Mouse (Mus musculus): Measurements from ENCODE around the gene Pdhx. TPM values are rescaled to one million over a fixed set of nuclear protein-coding genes. Genes with fewer than 3 reads are reported as not detected.

Gene Pdhx
- polyA plus RNA-seq, 1 experiment = 14.6 TPM

DNA sequence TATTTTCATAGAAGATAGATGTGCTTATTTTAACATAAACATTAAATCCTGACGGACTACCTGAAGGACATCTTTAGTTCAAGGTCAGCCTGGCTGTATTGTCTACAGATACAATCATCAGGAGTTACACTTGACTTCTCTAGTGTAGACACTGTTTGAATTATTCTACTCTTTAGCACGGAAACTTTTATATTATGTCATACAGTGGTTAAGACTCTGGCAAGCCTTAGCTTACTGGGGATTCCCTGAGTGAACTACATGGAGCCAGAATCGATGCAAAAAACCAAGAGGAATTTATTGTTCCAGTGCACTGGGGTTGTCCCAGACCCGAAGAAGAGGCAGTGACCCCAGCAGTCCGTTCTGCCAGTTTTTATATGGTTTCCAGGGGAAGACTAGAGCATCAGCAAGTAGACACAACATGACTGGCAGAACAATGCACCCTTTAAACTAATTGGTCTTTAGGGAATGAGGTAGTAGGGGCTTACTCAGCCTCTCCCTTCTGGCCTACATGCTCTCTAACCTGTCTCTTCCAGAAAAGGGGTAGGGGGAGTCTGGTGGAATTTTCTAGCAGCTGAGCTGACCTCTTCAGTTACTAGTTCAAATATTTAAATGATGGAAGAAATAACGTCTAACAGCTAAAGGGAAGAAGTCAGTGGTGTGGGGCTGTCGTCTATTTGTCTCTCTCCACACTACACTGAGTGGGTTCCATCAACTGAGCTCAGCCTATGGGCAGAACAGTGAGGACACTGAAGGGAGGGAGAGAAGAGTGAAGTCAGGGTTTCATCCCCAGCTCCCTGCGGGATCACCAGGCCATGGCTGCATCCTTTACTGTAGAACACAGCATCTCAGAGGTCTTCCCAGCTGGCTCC is 6.4 kb downstream of the Pdhx start:
- WGBS = 68% methylated on average over 8 of the region's 8 CpGs

DNA sequence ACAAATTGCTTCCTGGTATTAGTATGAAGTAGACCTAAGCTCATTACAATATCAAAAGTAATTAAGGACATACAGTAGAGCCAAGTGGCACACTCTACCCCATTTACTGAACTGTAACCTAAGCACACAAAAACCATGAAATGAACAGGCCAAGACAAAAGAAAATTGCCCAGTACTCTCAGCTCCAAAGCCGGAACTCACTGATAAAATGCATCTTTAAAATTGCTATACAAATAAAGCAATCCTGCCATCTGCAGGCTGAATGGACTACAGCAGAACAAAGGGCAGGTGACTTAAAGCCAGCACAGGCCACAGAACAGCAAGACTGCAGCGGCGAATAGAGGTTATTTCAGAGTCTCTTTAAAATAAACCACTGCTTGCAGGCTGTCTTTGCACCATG is 10.4 kb downstream of the Pdhx start:
- peak; percentile 53 for DNase-seq (ENCODE audit: low read depth, low spot score)
- 14% methylated on average over 3 of the region's 3 CpGs for WGBS

More for the DNA sequence above, 6.4 kb downstream of the Pdhx start:
- DNase-seq (ENCODE audit: low read depth, low spot score) = no peak

DNA sequence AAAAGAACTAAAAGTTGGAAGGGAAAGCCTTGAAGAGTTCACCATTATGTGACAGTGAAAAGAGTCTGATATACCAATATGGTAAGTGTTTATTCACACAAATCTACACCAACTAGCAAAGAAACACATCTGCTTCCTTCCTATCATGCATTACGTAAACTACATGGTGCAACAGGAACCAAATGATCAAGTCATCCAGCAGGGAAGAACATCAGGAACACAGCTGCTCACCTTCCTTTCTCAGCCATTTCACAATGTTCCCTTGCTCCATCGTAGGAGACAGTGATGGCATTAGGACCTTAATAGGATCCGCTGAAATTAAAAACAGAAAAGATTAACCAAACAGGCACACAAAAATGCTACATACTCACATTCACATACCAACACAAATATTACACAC is 15.0 kb downstream of the Pdhx start:
- DNase-seq (ENCODE audit: low read depth, low spot score) = no peak
- 82% methylated on average over 3 of the region's 3 CpGs for WGBS

DNA sequence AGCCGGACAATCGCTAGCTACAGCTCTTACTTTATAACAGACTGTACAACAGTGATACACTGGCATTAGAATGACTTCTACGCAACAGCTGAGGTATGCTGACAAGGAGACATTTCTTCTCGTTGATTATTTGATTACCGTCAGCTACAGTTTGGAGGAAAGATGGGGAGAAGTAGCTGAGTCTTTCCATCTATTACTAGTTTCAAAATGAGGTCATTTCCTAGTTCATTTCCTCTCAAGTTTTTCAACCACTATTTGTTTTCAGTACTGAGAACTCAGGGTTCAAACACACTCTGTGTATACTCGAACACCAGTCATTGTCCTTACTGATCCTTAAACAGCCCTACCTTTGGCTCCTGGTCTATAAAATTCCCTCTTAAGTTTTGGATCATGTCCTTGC is 17.5 kb downstream of the Pdhx start:
- 87% methylated on average over 6 of the region's 6 CpGs for WGBS
- no peak for DNase-seq (ENCODE audit: low read depth, low spot score)

DNA sequence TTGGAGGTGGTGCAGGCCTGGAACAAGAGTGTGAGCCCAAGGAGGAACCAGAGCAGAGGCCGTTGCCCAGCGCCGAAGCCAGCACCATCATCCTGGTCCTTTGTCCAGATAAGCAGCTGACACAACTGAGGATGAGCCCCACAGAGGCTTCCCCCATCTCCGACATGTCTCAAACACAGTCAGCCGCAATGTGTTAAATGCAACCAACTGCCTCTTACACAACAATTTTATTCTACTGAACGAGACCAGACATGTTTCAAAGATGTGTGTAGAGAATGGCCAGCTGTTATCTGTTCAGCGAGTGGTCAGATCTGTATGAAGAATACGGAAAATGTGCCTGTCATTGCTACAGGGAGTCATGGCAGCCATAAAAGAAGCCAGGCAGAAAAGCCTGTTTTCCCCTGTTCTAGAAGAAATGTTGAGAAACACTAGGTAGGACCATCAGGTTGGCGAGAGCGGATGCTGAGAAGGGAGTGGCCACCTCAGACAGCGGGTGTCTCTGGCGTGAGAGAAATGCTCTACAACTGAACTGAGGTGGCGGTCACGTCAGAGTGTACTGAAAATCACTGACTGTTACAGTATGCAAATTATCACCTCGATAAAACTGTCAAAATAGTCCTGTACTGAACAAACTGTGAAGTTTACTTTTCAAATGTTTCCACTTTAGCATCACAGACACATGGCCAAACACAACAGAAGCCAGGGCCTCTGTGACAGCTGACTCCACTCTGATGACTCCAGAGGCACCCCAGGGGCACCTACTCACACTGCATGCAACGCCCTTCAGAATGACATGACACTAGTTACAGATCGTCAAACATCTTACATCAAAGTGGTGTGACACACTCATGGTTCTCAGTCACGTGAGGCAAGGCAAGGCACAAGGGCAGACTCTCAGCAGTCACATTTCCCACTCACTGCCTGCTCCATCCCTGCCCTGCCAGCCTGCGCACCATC is 21.1 kb downstream of the Pdhx start:
- DNase-seq (ENCODE audit: low read depth, low spot score) = no peak
- WGBS = 84% methylated on average over 19 of the region's 19 CpGs

DNA sequence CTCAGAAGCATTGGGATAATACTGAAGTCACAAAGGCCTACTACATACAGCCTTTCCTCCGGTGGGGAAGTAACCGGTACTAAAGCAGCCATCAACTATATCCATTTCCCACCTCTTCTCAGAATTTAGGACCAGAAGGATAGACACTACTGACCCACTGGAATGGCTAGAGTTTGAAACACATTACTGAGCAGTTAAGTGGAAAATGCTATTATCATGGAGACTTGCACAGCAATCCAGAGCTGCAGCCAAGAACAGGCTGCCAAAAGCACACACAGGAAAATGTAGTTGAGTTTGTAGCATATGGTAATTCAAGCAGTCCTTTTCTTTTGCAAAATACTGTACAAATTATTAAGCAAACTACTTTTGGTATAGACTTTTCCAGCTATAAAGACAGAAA is 28.0 kb downstream of the Pdhx start:
- whole genome bisulfite sequencing = 91% methylated on average over 2 of the region's 2 CpGs

DNA sequence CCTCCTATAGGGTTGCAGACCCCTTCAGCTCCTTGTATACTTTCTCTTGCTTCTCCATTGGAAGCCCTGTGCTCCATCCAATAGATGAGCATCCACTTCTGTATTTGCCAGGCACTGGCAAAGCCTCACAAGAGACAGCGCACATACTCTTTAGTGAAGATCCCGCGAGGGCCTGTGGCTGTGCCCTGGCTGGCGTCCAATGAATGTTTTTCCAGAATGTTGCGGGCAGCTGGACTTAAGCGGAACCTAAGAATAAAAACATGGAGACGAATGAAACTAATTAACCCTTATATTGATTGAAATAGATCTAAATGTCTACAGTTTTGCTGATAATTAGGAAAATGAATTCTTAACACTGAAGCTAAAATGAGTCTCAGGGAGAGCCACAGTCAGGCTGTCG is 32.4 kb downstream of the Pdhx start:
- DNase-seq (ENCODE audit: low read depth, low spot score) = no peak
- WGBS = 77% methylated on average over 8 of the region's 8 CpGs

More for the DNA sequence above, 28.0 kb downstream of the Pdhx start:
- DNase-seq (ENCODE audit: low read depth, low spot score) = no peak

DNA sequence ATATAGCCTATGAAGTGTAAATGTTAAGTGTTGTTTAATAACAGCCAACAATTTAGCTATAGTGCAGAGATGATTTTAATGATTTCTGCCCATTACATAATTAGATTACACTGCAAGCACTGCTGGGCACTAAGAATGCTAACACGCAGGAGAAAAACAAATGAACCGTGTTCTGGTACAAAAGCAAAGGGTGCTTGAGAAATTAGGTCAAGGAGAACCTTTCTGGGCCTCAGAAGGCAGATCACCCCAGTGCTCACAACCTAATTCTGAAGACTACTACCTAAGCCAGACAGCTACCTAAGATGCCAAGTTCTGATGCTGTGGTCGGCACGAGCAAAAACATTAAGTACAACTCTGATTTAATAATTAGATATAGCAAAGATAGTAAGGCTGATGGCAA is 35.5 kb downstream of the Pdhx start:
- no peak for DNase-seq (ENCODE audit: low read depth, low spot score)
- 94% methylated on average over 4 of the region's 4 CpGs for WGBS

DNA sequence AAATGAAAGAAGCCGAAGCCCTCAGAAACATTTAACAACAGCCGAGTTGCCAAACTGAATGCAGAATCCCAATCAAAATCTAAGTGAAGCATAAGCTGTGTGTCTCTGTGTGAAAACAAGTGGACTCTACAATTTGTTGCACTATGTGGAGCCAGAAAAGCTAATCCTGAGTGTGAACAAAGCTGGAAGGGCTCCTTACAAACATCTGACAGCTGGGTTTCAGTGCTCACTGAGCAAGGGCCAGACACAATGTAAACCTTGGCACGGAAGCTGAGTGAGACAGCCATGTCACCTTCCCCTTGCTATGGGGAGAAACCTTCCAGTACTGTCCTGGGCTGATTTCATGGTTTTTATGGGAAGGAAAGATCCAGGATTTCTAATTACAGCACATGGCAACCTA is 50.6 kb downstream of the Pdhx start:
- DNase-seq (ENCODE audit: low read depth, low spot score) = no peak
- 84% methylated on average over 3 of the region's 3 CpGs for WGBS

DNA sequence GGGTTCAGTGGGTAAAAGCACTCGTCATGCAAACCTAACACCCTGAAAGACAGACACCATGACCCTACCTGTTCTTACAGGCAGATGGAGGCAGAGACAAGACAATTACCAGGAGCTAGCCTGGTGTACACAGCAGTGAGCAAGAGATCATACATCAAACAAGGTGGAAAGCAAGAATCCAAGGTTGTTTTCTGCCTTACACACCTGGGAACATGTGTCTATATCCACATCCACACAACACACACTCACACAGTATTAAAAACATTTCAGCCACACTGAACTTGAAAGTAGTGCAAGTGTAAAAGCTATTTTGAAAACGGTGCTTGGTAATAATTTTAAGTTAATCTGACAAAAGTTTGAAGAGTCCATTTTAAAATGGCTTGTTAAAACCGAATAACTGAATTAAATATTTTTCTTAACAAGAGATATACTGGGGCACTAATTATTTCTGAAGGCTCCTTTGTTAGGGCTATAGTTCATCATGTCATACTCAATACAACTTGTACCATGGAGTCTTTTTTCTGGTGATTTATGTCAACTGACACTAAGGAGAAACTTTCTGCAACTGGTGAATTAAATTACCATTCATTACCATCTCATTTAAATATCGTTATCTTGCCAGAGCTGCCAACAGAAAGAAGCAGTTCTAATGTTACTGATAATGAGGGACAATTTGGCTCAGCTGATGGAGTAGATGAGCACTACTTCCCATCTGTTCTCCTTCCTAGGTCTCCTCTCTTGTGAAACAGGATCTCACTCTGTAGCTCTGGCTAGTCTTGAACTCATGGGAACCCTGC is 52.9 kb downstream of the Pdhx start:
- WGBS = 84% methylated on average over 4 of the region's 4 CpGs

DNA sequence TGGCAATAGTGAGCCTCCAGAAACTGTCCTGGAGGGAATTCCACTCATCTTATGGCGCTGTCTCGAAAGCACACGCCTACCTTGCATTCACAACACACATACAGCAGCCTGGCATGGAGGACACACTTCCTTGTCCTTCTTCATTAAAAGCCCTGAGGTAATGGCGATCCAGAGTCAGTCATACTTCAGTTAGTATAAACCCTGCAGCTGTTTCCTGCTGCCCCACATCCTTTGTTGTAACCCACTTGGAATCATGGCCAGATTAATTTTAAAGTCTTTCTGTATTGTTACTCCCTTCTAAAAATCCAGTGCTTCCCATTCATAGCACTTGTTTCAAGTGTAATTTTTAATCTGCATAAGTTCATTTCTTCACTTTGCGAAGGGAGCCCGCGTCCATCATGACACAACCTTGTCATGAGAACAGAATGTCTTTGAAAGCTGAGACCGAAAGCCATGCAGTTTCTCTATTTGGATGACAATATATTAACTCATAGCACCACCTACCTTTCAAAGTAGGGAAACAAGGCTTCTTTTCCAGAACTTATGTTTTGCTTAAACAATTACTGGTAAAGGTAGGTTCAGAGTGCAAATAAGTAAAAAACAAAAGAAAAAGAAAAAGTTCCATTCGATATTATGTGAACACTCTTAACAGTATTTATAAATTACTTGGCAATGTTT is 54.4 kb downstream of the Pdhx start:
- no peak for DNase-seq (ENCODE audit: low read depth, low spot score)
- 49% methylated on average over 9 of the region's 9 CpGs for WGBS

More for the DNA sequence above, 52.9 kb downstream of the Pdhx start:
- DNase-seq (ENCODE audit: low read depth, low spot score) = no peak

DNA sequence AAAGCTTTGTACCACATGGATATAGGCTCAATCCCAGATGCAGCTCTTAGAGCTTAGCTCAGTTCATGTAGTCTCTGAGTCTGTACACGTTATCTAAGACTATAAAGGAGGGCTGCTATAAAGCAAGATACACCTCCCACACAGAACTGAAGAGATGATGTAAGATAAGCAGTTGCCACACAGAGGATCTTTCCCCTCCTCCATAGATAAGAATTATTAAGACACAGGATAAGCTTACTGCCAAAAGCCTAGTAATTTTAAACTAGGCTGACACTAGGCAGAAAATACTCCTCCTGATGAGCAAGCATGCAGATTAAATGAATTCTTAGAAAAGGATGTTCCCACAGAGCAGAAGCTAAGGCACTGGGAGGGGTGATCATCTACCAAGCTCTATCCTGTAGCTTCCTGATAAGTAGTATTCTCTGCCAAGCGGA is 55.9 kb downstream of the Pdhx start:
- DNase-seq (ENCODE audit: low read depth, low spot score) = no peak
- WGBS = 54% methylated on average over 2 of the region's 2 CpGs

DNA sequence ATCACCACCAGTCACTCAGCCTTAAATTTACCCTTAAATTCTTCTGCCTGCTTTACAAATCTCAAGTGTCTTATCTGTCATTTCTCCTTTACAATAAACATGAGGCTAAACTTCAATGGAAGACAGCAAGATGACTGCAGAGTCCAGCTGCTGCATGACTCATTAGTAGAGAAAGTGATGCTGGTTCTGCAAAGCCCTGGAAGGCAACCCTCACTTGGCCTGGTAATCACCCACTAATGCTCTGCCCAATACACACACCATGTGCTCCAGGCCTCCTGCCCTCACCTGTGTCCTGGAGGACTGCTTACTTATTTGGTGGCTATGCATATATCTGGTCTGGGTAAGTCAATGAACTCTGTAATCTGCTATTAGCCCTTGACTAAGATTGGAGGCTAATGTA is 57.2 kb downstream of the Pdhx start:
- DNase-seq (ENCODE audit: low read depth, low spot score) = no peak

DNA sequence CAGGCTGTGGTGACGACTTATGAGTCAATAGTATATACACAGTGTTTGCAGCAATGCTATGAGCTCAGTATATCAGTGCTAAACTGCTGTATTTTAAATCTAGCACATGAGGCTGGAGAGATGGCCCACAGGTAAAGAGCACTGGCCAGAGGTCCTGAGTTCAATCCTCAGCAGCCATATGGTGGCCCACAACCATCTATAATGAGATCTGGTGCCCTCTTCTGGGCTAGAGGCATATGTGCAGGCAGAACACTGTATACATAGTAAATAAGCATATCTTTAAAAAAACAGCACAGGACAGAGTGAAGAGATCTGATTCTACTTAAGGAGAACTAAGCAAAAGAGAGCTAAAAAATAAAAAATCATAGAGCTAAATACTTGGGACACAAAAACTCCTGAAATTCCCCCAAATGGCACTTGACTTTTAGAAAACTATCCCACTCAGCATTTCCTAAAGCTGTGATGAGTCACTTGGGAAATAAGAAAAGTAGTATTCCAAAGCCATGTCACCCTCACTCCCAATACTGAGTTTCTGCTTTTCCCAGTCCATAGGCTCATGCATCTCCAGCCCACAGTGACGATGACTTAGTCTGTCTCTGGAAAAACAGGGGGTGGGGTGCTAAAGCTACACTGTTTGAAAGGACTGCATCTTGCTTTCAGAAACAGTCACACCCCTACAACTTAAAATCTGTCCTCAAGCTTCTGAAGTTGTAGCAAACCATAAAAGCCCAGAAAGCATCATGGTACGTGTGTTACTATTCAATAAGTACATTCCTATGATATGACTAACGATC is 60.3 kb downstream of the Pdhx start:
- WGBS = 89% methylated on average over 4 of the region's 4 CpGs
- DNase-seq (ENCODE audit: low read depth, low spot score) = no peak

DNA sequence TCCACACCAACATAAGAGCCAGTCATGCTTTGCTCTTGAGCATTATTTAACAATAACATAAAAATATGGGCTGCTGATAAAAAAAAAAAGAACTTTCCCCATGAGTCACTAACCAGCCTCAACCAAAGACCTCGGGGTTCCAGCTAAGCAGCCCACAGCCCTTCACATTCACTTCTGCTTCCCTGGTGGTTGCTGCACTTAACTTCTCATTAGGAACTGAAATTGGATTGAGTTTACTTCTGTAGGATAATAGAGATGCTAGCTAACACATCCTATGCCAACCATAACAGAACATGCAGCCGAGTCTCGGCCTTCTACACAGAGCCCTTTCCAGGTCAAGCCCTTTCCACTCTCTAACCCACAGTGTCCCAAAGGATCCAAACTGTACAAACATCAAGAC is 65.1 kb downstream of the Pdhx start:
- 83% methylated on average over 3 of the region's 3 CpGs for WGBS
- no peak for DNase-seq (ENCODE audit: low read depth, low spot score)

DNA sequence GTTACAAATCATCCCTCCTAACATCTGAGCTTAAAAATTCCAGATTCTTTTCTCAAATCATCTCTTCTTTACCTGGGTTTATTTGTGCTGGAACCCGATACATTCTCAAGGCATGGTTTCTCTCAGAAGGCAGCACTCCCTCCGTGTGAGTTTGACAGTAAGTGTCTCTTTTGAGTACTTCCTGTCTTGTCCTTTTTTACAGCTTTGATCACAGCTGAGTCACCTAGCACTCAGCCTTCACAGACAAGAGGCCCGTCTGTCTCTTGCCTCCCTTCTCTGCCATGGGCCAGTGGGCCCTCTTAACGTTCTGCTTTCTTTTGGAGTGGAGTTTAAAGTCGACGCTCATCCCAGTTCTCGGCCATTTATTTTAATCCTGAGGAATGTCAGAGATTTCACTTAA is 68.7 kb downstream of the Pdhx start:
- DNase-seq (ENCODE audit: low read depth, low spot score) = no peak
- 51% methylated on average over 7 of the region's 7 CpGs for WGBS

DNA sequence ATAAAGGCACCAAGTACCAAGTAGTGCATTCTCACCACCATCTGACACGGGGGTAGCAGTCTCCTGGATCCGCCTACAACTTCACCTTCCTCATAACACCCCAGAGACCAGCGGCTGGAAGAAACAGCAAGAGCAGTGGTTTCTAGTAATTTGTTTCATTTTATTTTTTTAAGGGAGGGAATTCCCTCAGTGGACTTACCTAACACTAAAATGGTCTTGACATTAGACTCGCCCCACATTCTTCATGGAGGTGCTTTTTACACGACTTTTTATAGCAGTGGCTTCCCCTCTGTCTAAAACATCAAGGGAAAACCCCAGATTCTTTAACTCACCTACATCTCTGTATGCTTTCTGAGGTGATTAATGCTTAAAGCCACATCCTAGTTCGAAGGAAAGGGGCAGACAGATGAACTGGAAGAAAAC is 74.1 kb downstream of the Pdhx start:
- no peak for DNase-seq (ENCODE audit: low read depth, low spot score)
- 38% methylated on average over 6 of the region's 6 CpGs for WGBS

DNA sequence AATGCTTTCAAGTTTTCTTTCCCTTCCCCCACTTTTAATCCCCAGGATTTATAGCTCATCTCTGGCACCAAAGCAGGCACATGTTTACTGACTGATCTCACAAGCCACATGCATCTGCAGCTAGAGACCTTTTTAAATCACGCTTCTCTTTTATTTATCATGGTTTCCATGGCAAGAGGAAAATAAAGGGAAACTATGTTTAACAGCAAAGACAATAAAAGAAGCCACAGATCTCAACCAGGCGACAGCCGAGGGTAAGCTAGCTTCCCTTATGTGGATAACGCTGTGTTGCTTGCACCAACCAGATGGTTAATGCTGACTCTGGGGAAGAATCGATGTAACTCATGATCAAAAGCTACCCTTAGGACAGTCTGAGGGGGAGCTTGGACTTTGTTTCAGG is 75.0 kb downstream of the Pdhx start:
- WGBS = 3% methylated on average over 5 of the region's 5 CpGs
- DNase-seq (ENCODE audit: low read depth, low spot score) = no peak

DNA sequence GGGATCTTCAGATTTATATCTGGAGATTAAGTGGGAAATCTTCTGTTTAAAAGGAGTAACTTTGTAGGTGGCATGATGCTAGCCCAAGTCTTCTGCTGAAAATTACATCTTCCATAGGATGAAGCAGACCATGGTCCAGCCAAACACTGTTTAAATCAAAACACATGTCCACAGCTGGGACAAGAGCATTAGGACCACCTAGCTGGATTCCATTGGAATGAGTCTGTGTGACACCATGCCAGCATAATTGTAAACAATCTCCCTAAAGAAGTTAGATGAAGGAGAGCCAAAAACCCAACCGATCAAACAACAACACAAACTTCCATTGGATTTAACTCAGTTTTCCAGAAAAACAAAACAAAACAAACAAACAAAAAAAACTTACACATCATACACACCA is 75.4 kb downstream of the Pdhx start:
- 62% methylated on average over 1 of the region's 1 CpGs for WGBS
- DNase-seq (ENCODE audit: low read depth, low spot score) = no peak
